Mouse (Mus musculus) forebrain, embryonic 12.5 days (tissue): ENCODE measurements at regions not wholly inside any gene's neighbourhood (a gene's known extent, or its start where the extent isn't known, plus 50 kb on each side); places are given as distances from the start of the nearest gene placed in this dataset.

ENCODE experiments used
- ATAC-seq: fragments of 200-750 bp; cut with Nextera tagmentation; 2 replicates; pipeline ENCODE4 v1.8.0; 2017; ENCODE audit warnings: moderate TSS enrichment; ENCODE audit not compliant: low FRiP score
- H3K27ac ChIP-seq: fragments of 300-500 bp; sonication (generic); 2 replicates; pipeline ENCODE4 v1.5.1; 2016; ENCODE audit warnings: mild to moderate bottlenecking
- H3K27me3 ChIP-seq: fragments of 300-500 bp; sonication (generic); 2 replicates; pipeline ENCODE4 v1.6.1; 2016; ENCODE audit warnings: mild to moderate bottlenecking
- H3K36me3 ChIP-seq: fragments of 300-500 bp; sonication (generic); replicated peaks from 2 replicates; pipeline ENCODE4 v1.6.1; 2016; ENCODE audit warnings: mild to moderate bottlenecking
- H3K4me1 ChIP-seq: fragments of 300-500 bp; sonication (generic); 2 replicates; pipeline ENCODE4 v1.6.1; 2016
- H3K4me2 ChIP-seq: fragments of 300-500 bp; sonication (generic); 2 replicates; pipeline ENCODE4 v1.6.1; 2016; ENCODE audit warnings: mild to moderate bottlenecking, moderate library complexity
- H3K4me3 ChIP-seq: fragments of 300-500 bp; sonication (generic); replicated peaks from 2 replicates; pipeline ENCODE4 v1.5.1; 2016; ENCODE audit warnings: mild to moderate bottlenecking
- H3K9ac ChIP-seq: fragments of 300-500 bp; sonication (generic); 2 replicates; pipeline ENCODE4 v1.6.1; 2016; ENCODE audit warnings: mild to moderate bottlenecking
- H3K9me3 ChIP-seq: fragments of 300-500 bp; sonication (generic); 2 replicates; pipeline ENCODE4 v1.6.1; 2016
- WGBS: fragments of 180-500 bp; shearing (Covaris S2); methylation state at CpG from one replicate; pipeline ENCODE4 v1.1.7; 2016; 5-methylcytosine and 5-hydroxymethylcytosine counted together

- no peak overlapping the region for H3K27ac ChIP-seq
- WGBS, result 85% methylated on average over 1 of the region's 1 CpGs
- H3K36me3 ChIP-seq, result no peaks in the 10 kb centered on the region
- H3K9me3 ChIP-seq, result no peaks in the 10 kb centered on the region
- no peaks in the 10 kb centered on the region for H3K4me1 ChIP-seq
- H3K4me3 ChIP-seq, result no peak overlapping the region
- no peak overlapping the region for H3K4me2 ChIP-seq
- ATAC-seq, result no peak
- no peak overlapping the region for H3K9ac ChIP-seq
- H3K27me3 ChIP-seq, result no peaks in the 10 kb centered on the region
Measured at GRCm38 (mm10) chr4:12837097-12837426, 665.2 kb upstream of the Fam92a start.

- 78% methylated on average over 4 of the region's 4 CpGs for WGBS
- Histone ChIP-seq H3K36me3 (no peaks in the 10 kb centered on the region), H3K9ac (no peak overlapping the region), H3K27me3 (no peaks in the 10 kb centered on the region), H3K27ac (no peak overlapping the region), H3K4me3 (no peak overlapping the region), H3K4me1 (no peaks in the 10 kb centered on the region), H3K4me2 (no peak overlapping the region), H3K9me3 (no peaks in the 10 kb centered on the region)
- no peak for ATAC-seq
Measured at GRCm38 (mm10) chr4:12836326-12837096, 664.7 kb upstream of the Fam92a start.

GRCm38 (mm10) chr4:12826419-12826818 is 654.6 kb upstream of the Fam92a start:
- no peak overlapping the region for H3K27ac ChIP-seq
- ATAC-seq, result no peak
- H3K27me3 ChIP-seq, result no peaks in the 10 kb centered on the region
- no peak overlapping the region for H3K4me3 ChIP-seq
- no peak overlapping the region for H3K4me2 ChIP-seq
- H3K9me3 ChIP-seq, result no peaks in the 10 kb centered on the region
- no peak overlapping the region for H3K9ac ChIP-seq
- H3K36me3 ChIP-seq, result no peaks in the 10 kb centered on the region
- WGBS, result 93% methylated on average over 1 of the region's 1 CpGs
- no peaks in the 10 kb centered on the region for H3K4me1 ChIP-seq

- Histone ChIP-seq H3K4me2 (no peak overlapping the region), H3K36me3 (no peaks in the 10 kb centered on the region), H3K4me1 (no peaks in the 10 kb centered on the region), H3K9me3 (no peaks in the 10 kb centered on the region), H3K4me3 (no peak overlapping the region), H3K9ac (no peak overlapping the region), H3K27ac (no peak overlapping the region), H3K27me3 (no peaks in the 10 kb centered on the region)
- 89% methylated on average over 2 of the region's 2 CpGs for WGBS
- no peak for ATAC-seq
Measured at GRCm38 (mm10) chr4:12814251-12814650, 642.4 kb upstream of the Fam92a start.

GRCm38 (mm10) chr4:12801186-12801585 is 629.4 kb upstream of the Fam92a start:
- no peaks in the 10 kb centered on the region for H3K9me3 ChIP-seq
- H3K27ac ChIP-seq, result no peak overlapping the region
- H3K4me3 ChIP-seq, result no peak overlapping the region
- no peak overlapping the region for H3K9ac ChIP-seq
- no peaks in the 10 kb centered on the region for H3K36me3 ChIP-seq
- H3K4me1 ChIP-seq, result no peaks in the 10 kb centered on the region
- H3K4me2 ChIP-seq, result no peak overlapping the region
- no peak for ATAC-seq
- no peaks in the 10 kb centered on the region for H3K27me3 ChIP-seq
- 93% methylated on average over 3 of the region's 3 CpGs for WGBS

GRCm38 (mm10) chr4:12799564-12799963 is 627.7 kb upstream of the Fam92a start:
- ATAC-seq, result peak; percentile 30; the same call in 1 of the 2 replicates
- H3K4me1 ChIP-seq, result no peaks in the 10 kb centered on the region

GRCm38 (mm10) chr4:12792764-12793422 is 621.1 kb upstream of the Fam92a start:
- H3K4me3 ChIP-seq, result no peak overlapping the region
- peaks cover 13% of the 10 kb centered on the region for H3K4me1 ChIP-seq
- H3K27ac ChIP-seq, result no peak overlapping the region
- no peaks in the 10 kb centered on the region for H3K36me3 ChIP-seq
- H3K27me3 ChIP-seq, result no peaks in the 10 kb centered on the region
- 80% methylated on average over 11 of the region's 11 CpGs for WGBS
- no peak overlapping the region for H3K4me2 ChIP-seq
- no peaks in the 10 kb centered on the region for H3K9me3 ChIP-seq
- ATAC-seq, result no peak
- no peak overlapping the region for H3K9ac ChIP-seq

More at GRCm38 (mm10) chr4:12799564-12799963, 627.7 kb upstream of the Fam92a start:
- Histone ChIP-seq H3K36me3 (no peaks in the 10 kb centered on the region), H3K4me2 (no peak overlapping the region), H3K27ac (no peak overlapping the region), H3K4me3 (no peak overlapping the region), H3K9ac (no peak overlapping the region), H3K9me3 (no peaks in the 10 kb centered on the region), H3K27me3 (no peaks in the 10 kb centered on the region)
- 73% methylated on average over 5 of the region's 5 CpGs for WGBS

GRCm38 (mm10) chr4:12791786-12792674 is 620.2 kb upstream of the Fam92a start:
- WGBS, result 43% methylated on average over 9 of the region's 9 CpGs
- H3K27me3 ChIP-seq, result no peaks in the 10 kb centered on the region
- no peaks in the 10 kb centered on the region for H3K36me3 ChIP-seq
- H3K27ac ChIP-seq, result no peak overlapping the region
- no peak overlapping the region for H3K4me3 ChIP-seq
- peaks cover 13% of the 10 kb centered on the region for H3K4me1 ChIP-seq
- H3K9me3 ChIP-seq, result no peaks in the 10 kb centered on the region
- H3K4me2 ChIP-seq, result no peak overlapping the region
- ATAC-seq, result peak; percentile 74; the same call in 1 of the 2 replicates
- H3K9ac ChIP-seq, result no peak overlapping the region

- Histone ChIP-seq H3K27me3 (no peaks in the 10 kb centered on the region), H3K4me1 (peaks cover 4% of the 10 kb centered on the region; the same call in 1 of the 2 replicates), H3K9ac (no peak overlapping the region), H3K4me3 (no peak overlapping the region), H3K9me3 (no peaks in the 10 kb centered on the region), H3K4me2 (no peak overlapping the region), H3K36me3 (no peaks in the 10 kb centered on the region), H3K27ac (no peak overlapping the region)
- ATAC-seq, result no peak
- 60% methylated on average over 4 of the region's 4 CpGs for WGBS
Measured at GRCm38 (mm10) chr4:12785840-12786239, 614.0 kb upstream of the Fam92a start.

- H3K4me2 ChIP-seq, result no peak overlapping the region
- 74% methylated on average over 3 of the region's 3 CpGs for WGBS
- H3K9ac ChIP-seq, result no peak overlapping the region
- no peak for ATAC-seq
- H3K4me1 ChIP-seq, result peaks cover 4% of the 10 kb centered on the region; the same call in 1 of the 2 replicates
- no peak overlapping the region for H3K4me3 ChIP-seq
- no peaks in the 10 kb centered on the region for H3K36me3 ChIP-seq
- no peaks in the 10 kb centered on the region for H3K27me3 ChIP-seq
- no peaks in the 10 kb centered on the region for H3K9me3 ChIP-seq
- no peak overlapping the region for H3K27ac ChIP-seq
Measured at GRCm38 (mm10) chr4:12784479-12784878, 612.7 kb upstream of the Fam92a start.

GRCm38 (mm10) chr4:12784068-12784467 is 612.3 kb upstream of the Fam92a start:
- H3K9ac ChIP-seq, result no peak overlapping the region
- 85% methylated on average over 11 of the region's 11 CpGs for WGBS
- H3K27ac ChIP-seq, result no peak overlapping the region
- H3K4me2 ChIP-seq, result no peak overlapping the region
- no peaks in the 10 kb centered on the region for H3K36me3 ChIP-seq
- H3K4me1 ChIP-seq, result peaks cover 4% of the 10 kb centered on the region; the same call in 1 of the 2 replicates
- no peaks in the 10 kb centered on the region for H3K9me3 ChIP-seq
- no peak for ATAC-seq
- no peaks in the 10 kb centered on the region for H3K27me3 ChIP-seq
- no peak overlapping the region for H3K4me3 ChIP-seq
